Comparison of ENCODE assay signal across 19 mouse cellular contexts in the genomic region with DNA sequence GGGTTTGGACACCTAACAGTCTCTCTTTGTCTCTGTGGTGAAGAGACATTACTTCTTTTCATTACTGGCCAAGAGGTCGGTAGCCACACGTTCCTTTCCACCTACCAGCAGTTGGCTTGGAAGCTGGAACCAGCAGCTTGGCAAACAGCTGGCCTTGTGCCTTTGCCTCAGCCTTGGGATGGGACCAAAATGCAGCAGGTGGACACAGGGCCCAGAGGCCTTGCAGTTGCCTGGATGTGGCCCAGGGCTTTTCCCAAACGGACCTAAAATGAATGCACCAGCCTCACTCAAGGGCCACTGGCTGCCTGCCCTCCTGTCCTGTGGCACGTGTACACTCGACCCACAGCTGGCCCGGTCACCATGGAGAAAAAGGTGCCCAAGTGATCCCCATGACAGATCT. TPM values are rescaled to one million over a fixed set of nuclear protein-coding genes. Genes with fewer than 3 reads are reported as not detected.
"Had no signal": no experiment of that assay in that cellular context is flagged by ENCODE, and none has a peak within 500 bp of the region (broad histone marks: within the 10 kb centered on the region; RNA-seq: fewer than 3 reads in every experiment).

No protein-coding gene starts in this region.

- H3K36me3 ChIP-seq: kidney, embryonic 15.5 days; limb, embryonic 12.5 days; liver, embryonic 13.5 days; midbrain, embryonic 10.5 days; midbrain, embryonic 13.5 days had no signal

- H3K9ac ChIP-seq: kidney, embryonic 15.5 days; limb, embryonic 12.5 days; limb, embryonic 15.5 days; liver, embryonic 13.5 days; lung, embryonic 14.5 days; midbrain, embryonic 13.5 days had no signal

- H3K4me3 ChIP-seq: kidney, embryonic 15.5 days; limb, embryonic 12.5 days; limb, embryonic 15.5 days; liver, embryonic 13.5 days; megakaryocyte, embryonic 14.5 days; midbrain, embryonic 10.5 days; midbrain, embryonic 13.5 days had no signal

- H3K4me1 ChIP-seq: kidney, embryonic 15.5 days had no signal

- H3K27me3 ChIP-seq: kidney, embryonic 15.5 days; limb, embryonic 12.5 days; limb, embryonic 15.5 days; liver, embryonic 13.5 days; midbrain, embryonic 13.5 days had no signal

- H3K27ac ChIP-seq: kidney, embryonic 15.5 days; limb, embryonic 12.5 days; liver, embryonic 13.5 days; midbrain, embryonic 10.5 days; midbrain, embryonic 13.5 days; stomach, postnatal 0 days had no signal

- DNase-seq: kidney, adult 8-10 months; kidney, postnatal 14 days; kidney, postnatal 4 days; liver, embryonic 13.5 days; lung, embryonic 14.5 days; right cerebral cortex, adult 18-20 months; right cerebral cortex, postnatal 14 days; right cerebral cortex, postnatal 4 days; thymus, adult 2 months; thymus, postnatal 14 days; thymus, postnatal 4 days had no signal

RNA-seq across cellular contexts. Expression of gene C1qtnf1, which starts 23.2 kb away (rescaled TPM):
- total RNA-seq: monocyte, adult 5-6 weeks had no signal
